Mouse (Mus musculus) cerebellum, adult 2 months (tissue): ENCODE results near the gene Zbtb38. TPM values are rescaled to one million over a fixed set of nuclear protein-coding genes. Genes with fewer than 3 reads are reported as not detected.

Source experiments
- DNase-seq, 2 experiments: peaks; one replicate each; pipeline ENCODE4 v3.0.0; 2021
- H3K27ac ChIP-seq: fragments of 200-500 bp; 2 replicates; pipeline ENCODE4 v1.5.1; 2012; ENCODE audit warnings: low read length, control low read depth, inconsistent platforms; ENCODE audit not compliant: insufficient read depth
- H3K27me3 ChIP-seq: fragments of 200-500 bp; 2 replicates; pipeline ENCODE4 v1.6.1; 2012; ENCODE audit warnings: inconsistent platforms, mild to moderate bottlenecking, low read length, moderate library complexity; ENCODE audit not compliant: control insufficient read depth, insufficient read depth
- H3K4me1 ChIP-seq: fragments of 200-500 bp; 2 replicates; pipeline ENCODE4 v1.6.1; 2011; ENCODE audit warnings: low read length; ENCODE audit not compliant: control insufficient read depth, insufficient read depth
- H3K4me3 ChIP-seq: fragments of 200-500 bp; replicated peaks from 2 replicates; pipeline ENCODE3; 2011; ENCODE audit warnings: mild to moderate bottlenecking, low read depth, low read length, control low read depth; ENCODE audit not compliant: insufficient read depth
- CTCF ChIP-seq: fragments of 200-500 bp; IDR thresholded peaks from 2 replicates; pipeline ENCODE4 v1.5.1; 2011; ENCODE audit warnings: low read depth, mild to moderate bottlenecking, control low read depth, low read length, moderate library complexity, borderline replicate concordance; ENCODE audit not compliant: insufficient read depth
- POLR2A ChIP-seq: fragments of 200-500 bp; IDR thresholded peaks from 2 replicates; pipeline ENCODE4 v1.6.1; 2011; ENCODE audit warnings: low read length, control low read depth, borderline replicate concordance; ENCODE audit not compliant: insufficient read depth
- WGBS: fragments of 180-500 bp; shearing (Covaris S2); methylation state at CpG from one replicate; pipeline ENCODE4 v1.1.7; 2018; 5-methylcytosine and 5-hydroxymethylcytosine counted together
- polyA plus RNA-seq: library from polyadenylated mRNA; depleted of rRNA; stranded (reverse); fragments of >200 nt; gene quantifications from 2 replicates; pipeline ENCODE4 v1.2.3, GENCODE M21; 2012; rRNA removed

Gene Zbtb38
- polyA plus RNA-seq, 1 experiment: 19.2 TPM

DNA sequence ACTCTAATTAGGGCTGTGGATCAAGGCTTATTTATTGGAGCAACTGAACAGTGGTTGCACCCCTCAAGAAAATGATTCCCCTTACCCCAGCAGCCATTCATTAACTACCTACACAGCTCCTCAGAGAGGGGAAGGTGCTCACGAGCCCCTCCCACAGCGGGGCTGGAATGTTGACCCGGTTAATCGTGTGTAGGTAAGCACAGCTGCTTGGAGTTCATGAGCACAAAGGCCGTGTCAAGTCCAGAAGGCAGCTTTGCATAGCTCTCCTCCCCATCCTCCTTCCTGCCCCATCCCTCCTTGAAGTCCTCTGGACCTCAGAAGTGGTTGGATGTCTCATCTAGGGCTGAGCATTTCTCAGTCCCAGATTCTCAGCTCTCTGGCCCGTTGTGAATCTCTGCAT, 117.5 kb downstream of the Zbtb38 start:
- TF ChIP-seq CTCF (no peak), POLR2A (no peak)
- no peak for DNase-seq
- H3K27me3 ChIP-seq: no peaks in the 10 kb centered on the region
- 84% methylated on average over 6 of the region's 6 CpGs for WGBS
- H3K27ac ChIP-seq: no peak overlapping the region
- H3K4me1 ChIP-seq: peaks cover 3% of the 10 kb centered on the region; the same call in 1 of the 2 replicates
- no peak overlapping the region for H3K4me3 ChIP-seq

DNA sequence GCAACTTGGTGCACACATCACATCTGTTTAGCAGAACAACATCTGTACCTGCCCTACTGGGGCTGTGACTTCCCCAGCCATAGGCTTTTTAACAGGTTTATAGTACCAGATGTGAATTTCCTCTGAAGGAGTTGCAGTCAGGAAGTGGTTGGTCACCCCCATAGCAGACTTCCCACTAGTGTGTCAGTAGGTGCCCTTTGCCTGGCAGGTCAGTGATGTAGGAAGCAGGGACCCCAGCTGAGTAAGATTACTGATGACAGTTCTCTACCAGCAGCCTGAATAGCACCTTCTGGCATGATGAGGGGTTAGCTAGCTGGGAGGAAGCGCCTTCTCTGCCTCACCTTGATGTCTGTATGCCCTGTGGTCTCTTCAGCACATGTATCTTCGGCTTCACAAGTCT, 118.9 kb downstream of the Zbtb38 start:
- no peak overlapping the region for H3K27ac ChIP-seq
- no peaks in the 10 kb centered on the region for H3K27me3 ChIP-seq
- H3K4me3 ChIP-seq: no peak overlapping the region
- peaks cover 6% of the 10 kb centered on the region; the same call in 1 of the 2 replicates for H3K4me1 ChIP-seq
- no peak for DNase-seq
- TF ChIP-seq CTCF: no peak
- no peak for TF ChIP-seq POLR2A
- WGBS: 92% methylated on average over 2 of the region's 2 CpGs

Other genes starting within 250 kb of the Zbtb38 start
- 0.21 and 0.35 TPM in 2 replicates for gene Gm28729, start 227.6 kb downstream of the Zbtb38 start, polyA plus RNA-seq
- gene Rasa2, start 121.2 kb downstream of the Zbtb38 start, polyA plus RNA-seq: 8.3 and 9.3 TPM in 2 replicates
- 35.6 and 39.7 TPM in 2 replicates for gene Pxylp1, start 139.8 kb upstream of the Zbtb38 start, polyA plus RNA-seq